In the genomic region with DNA sequence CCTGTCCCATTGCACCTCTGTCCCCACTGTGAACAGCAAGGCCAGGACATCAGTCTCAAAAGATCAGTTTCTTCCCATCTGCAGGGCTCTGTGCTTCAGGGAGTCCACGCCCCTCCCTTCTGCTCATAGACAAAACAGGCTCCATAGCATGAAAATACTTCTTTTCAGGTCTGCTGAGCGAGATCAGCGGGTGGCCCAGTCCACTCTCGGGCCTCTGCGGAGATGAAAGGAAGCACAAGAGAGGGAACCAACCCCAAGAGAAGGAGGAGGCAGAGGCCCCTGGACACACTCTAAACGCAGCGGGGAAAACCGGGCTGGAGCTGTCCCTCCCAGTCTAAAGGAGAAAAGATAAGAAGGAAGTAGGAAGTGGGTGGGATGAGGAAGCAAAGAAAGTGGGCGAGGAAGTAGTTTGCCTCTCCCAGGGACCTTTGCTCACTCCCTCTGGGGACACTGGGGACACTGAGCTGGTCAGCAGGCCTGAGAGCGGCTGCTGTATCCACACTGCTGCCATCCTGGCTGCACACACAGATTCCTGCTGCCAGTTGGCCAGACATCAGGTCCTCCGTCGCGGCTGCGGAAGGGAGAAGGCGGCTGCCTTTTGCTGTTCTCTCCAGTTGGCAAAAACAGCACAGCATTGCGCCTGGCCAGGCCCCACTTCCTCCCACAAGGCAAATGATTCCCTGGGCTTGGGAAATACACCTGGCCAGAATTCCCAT, we compare ENCODE assay signal across 8 mouse cellular contexts.
A peak's percentile ranks its signal among the peaks of the same experiment; 100 is the strongest.
DNase-seq lines count a peak whose midpoint lies in the region; ATAC-seq lines count a peak whose summit lies in the region.

No protein-coding gene starts in this region.

- peak overlapping the region; percentile 33 for H3K9ac ChIP-seq in forebrain, embryonic 11.5 days (ENCODE audit: low read length)
- no peak overlapping the region for H3K9ac ChIP-seq in heart, embryonic 12.5 days
- 0 out of 2 replicates have a peak overlapping the region, but pooled peaks have one; percentile 17 for H3K9ac ChIP-seq in kidney, embryonic 15.5 days
- no peak overlapping the region for H3K9ac ChIP-seq in limb, embryonic 12.5 days (replicated peaks)
- H3K9ac ChIP-seq in midbrain, embryonic 13.5 days (replicated peaks): 0 out of 2 replicates have a peak overlapping the region, but pooled peaks have one; percentile 32

- H3K27ac ChIP-seq in forebrain, embryonic 11.5 days (ENCODE audit: low read depth, low read length): peak overlapping the region; percentile 68; the same call in 1 of the 2 replicates
- peak overlapping the region; percentile 52 for H3K27ac ChIP-seq in heart, embryonic 12.5 days (ENCODE audit: poor library complexity, severe bottlenecking)
- peak overlapping the region; percentile 64 for H3K27ac ChIP-seq in kidney, embryonic 15.5 days
- H3K27ac ChIP-seq in limb, embryonic 12.5 days: peak overlapping the region; percentile 62; the same call in 1 of the 2 replicates
- H3K27ac ChIP-seq in midbrain, embryonic 13.5 days: peak overlapping the region; percentile 41; the same call in 1 of the 2 replicates

- H3K4me3 ChIP-seq in forebrain, embryonic 11.5 days (ENCODE audit: low read depth, low read length): no peak overlapping the region; the same call in 1 of the 2 replicates
- H3K4me3 ChIP-seq in heart, embryonic 12.5 days: peak overlapping the region; percentile 5; the same call in 1 of the 2 replicates
- peak overlapping the region; percentile 19 for H3K4me3 ChIP-seq in kidney, embryonic 15.5 days (replicated peaks)
- no peak overlapping the region for H3K4me3 ChIP-seq in limb, embryonic 12.5 days (replicated peaks)
- H3K4me3 ChIP-seq in midbrain, embryonic 13.5 days (replicated peaks): peak overlapping the region; percentile 9; the same call in 1 of the 2 replicates

- peaks cover 2% of the 10 kb centered on the region; the same call in 1 of the 2 replicates for H3K27me3 ChIP-seq in forebrain, embryonic 11.5 days (ENCODE audit: control insufficient read depth, insufficient read depth, low read length)
- peaks cover 29% of the 10 kb centered on the region; the same call in 1 of the 2 replicates for H3K27me3 ChIP-seq in heart, embryonic 12.5 days (replicated peaks)
- peaks cover 51% of the 10 kb centered on the region for H3K27me3 ChIP-seq in kidney, embryonic 15.5 days
- peaks cover 61% of the 10 kb centered on the region for H3K27me3 ChIP-seq in limb, embryonic 12.5 days
- H3K27me3 ChIP-seq in midbrain, embryonic 13.5 days: peaks cover 16% of the 10 kb centered on the region

- no peaks in the 10 kb centered on the region for H3K36me3 ChIP-seq in forebrain, embryonic 11.5 days (ENCODE audit: control insufficient read depth, insufficient read depth, low read length)
- no peaks in the 10 kb centered on the region for H3K36me3 ChIP-seq in heart, embryonic 12.5 days
- H3K36me3 ChIP-seq in kidney, embryonic 15.5 days: no peaks in the 10 kb centered on the region
- H3K36me3 ChIP-seq in limb, embryonic 12.5 days: no peaks in the 10 kb centered on the region
- H3K36me3 ChIP-seq in midbrain, embryonic 13.5 days: no peaks in the 10 kb centered on the region

- H3K4me1 ChIP-seq in forebrain, embryonic 11.5 days (replicated peaks; ENCODE audit: control insufficient read depth, insufficient read depth, low read length): peaks cover 20% of the 10 kb centered on the region
- peaks cover 37% of the 10 kb centered on the region for H3K4me1 ChIP-seq in heart, embryonic 12.5 days (replicated peaks)
- H3K4me1 ChIP-seq in kidney, embryonic 15.5 days: peaks cover 27% of the 10 kb centered on the region
- H3K4me1 ChIP-seq in limb, embryonic 12.5 days (replicated peaks): peaks cover 58% of the 10 kb centered on the region
- peaks cover 54% of the 10 kb centered on the region for H3K4me1 ChIP-seq in midbrain, embryonic 13.5 days (replicated peaks)

- H3K4me2 ChIP-seq in forebrain, embryonic 11.5 days (ENCODE audit: low read depth, low read length, severe bottlenecking): peak overlapping the region; percentile 46; the same call in 1 of the 2 replicates
- peak overlapping the region; percentile 51 for H3K4me2 ChIP-seq in heart, embryonic 12.5 days
- peak overlapping the region; percentile 47 for H3K4me2 ChIP-seq in kidney, embryonic 15.5 days
- H3K4me2 ChIP-seq in limb, embryonic 12.5 days: peak overlapping the region; percentile 50
- H3K4me2 ChIP-seq in midbrain, embryonic 13.5 days (replicated peaks): peak overlapping the region; percentile 45

- ATAC-seq in forebrain, embryonic 11.5 days (replicated peaks; ENCODE audit: low FRiP score): peak; percentile 66
- ATAC-seq in heart, embryonic 12.5 days (ENCODE audit: insufficient number of reproducible peaks, low FRiP score): peak; percentile 33
- ATAC-seq in kidney, embryonic 15.5 days (replicated peaks; ENCODE audit: low FRiP score): peak; percentile 37; the same call in 1 of the 2 replicates
- ATAC-seq in limb, embryonic 12.5 days (ENCODE audit: insufficient number of reproducible peaks, insufficient read depth, low FRiP score, low TSS enrichment, low read depth): no peak
- ATAC-seq in midbrain, embryonic 13.5 days: peak; percentile 65

- H3K9me3 ChIP-seq in forebrain, embryonic 11.5 days (ENCODE audit: control insufficient read depth, low read length): no peaks in the 10 kb centered on the region
- no peaks in the 10 kb centered on the region for H3K9me3 ChIP-seq in heart, embryonic 12.5 days (replicated peaks)
- H3K9me3 ChIP-seq in kidney, embryonic 15.5 days (replicated peaks): no peaks in the 10 kb centered on the region
- H3K9me3 ChIP-seq in limb, embryonic 12.5 days: no peaks in the 10 kb centered on the region
- H3K9me3 ChIP-seq in midbrain, embryonic 13.5 days: no peaks in the 10 kb centered on the region

- peak; percentile 92 for DNase-seq in brain, adult 2 months (ENCODE audit: low read depth, low spot score)
- DNase-seq in forebrain, embryonic 11.5 days (ENCODE audit: low spot score): peak; percentile 73
- peak; percentile 72 for DNase-seq in telencephalon, adult 2 months (ENCODE audit: low read depth, low spot score)
- no peak for DNase-seq in natural killer cell, adult 2 months (ENCODE audit: low spot score in 2 of 2)

- WGBS in forebrain, embryonic 11.5 days: 3% methylated on average over 16 of the region's 16 CpGs
- WGBS in heart, embryonic 12.5 days: 9% methylated on average over 16 of the region's 16 CpGs
- 6% methylated on average over 16 of the region's 16 CpGs for WGBS in kidney, embryonic 15.5 days
- 5% methylated on average over 16 of the region's 16 CpGs for WGBS in limb, embryonic 12.5 days
- 2% methylated on average over 16 of the region's 16 CpGs for WGBS in midbrain, embryonic 13.5 days

Comparison
In these comparisons a context has a peak if more than half of its experiments do, and no peak if none do; other contexts are left out.
1. DNase-seq: peak in brain, adult 2 months (single experiment), forebrain, embryonic 11.5 days (single experiment) and telencephalon, adult 2 months (single experiment); none in natural killer cell, adult 2 months (0 of 2).
2. H3K4me3 ChIP-seq: peak in heart, embryonic 12.5 days (single experiment), kidney, embryonic 15.5 days (single experiment) and midbrain, embryonic 13.5 days (single experiment); none in forebrain, embryonic 11.5 days (single experiment) and limb, embryonic 12.5 days (single experiment).
3. H3K9ac ChIP-seq: peak in forebrain, embryonic 11.5 days (single experiment), kidney, embryonic 15.5 days (single experiment) and midbrain, embryonic 13.5 days (single experiment); none in heart, embryonic 12.5 days (single experiment) and limb, embryonic 12.5 days (single experiment).
4. Peak in every context shown above with its lines, with median percentiles within 50 percentile points of each other: H3K27ac ChIP-seq and H3K4me2 ChIP-seq.